Mouse (Mus musculus): ENCODE measurements around the gene Paxbp1. TPM values are rescaled to one million over a fixed set of nuclear protein-coding genes. Genes with fewer than 3 reads are reported as not detected.
"Not testable (repeated sequence)": the region's sequence is repeated elsewhere in the genome, so short reads cannot be mapped to it uniquely, and the experiment has no call there.

The Paxbp1 gene
- 36.8 and 36.9 TPM in 2 replicates for polyA plus RNA-seq (2015; fragmentation: Nextera tagmentation; extraction: Ambion mirVana)

DNA sequence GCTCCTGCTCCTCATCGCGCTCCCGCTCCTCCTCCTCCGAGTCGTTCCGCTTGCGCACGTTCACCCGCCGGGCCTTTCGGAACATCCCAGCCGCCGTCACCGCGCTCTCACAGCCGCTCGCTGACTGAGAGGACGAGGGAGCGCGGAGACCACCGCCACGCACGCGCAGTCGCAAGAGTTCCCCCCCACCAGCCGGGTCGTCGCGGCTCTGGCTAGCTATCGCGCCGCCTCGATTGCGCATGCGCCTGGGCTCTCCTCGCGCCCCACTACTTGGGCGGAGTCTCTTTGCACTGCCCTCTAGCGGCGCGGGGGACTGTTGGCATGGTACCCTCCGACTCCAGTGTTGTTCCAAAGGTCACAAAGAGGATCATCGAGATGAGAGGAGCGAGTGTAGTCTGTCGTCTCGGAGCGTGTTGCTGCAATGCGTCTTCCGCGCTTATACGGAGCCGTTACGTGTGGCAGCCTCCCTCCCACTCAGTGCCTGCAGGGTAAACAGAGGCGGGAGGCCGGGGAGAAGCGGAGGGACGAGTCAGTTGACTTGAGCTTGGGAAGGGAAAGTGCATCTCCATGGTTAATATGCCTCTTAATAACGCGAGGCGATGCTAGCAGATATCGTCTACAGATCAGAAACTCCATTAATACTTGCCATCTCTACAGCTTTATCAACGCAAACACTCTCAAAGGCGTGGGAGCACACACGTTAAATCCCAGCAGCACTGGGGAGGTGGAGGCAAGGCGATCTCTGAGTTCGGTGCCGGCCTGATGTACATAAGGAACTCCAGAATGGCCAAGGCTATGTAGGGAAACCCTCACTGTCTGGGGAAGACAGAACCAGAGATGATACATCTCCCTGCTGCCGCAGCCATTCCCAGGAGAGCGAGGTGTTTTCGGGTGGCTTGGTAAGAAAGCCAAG lies at the start of gene Paxbp1:
Paxbp1 (minus strand) TSS at position 274 of the 913 bp plus-strand sequence.
- Histone ChIP-seq H3K27me3 (no peaks in the 10 kb centered on the region), H3K4me3 (peak within 1 kb of the TSS; percentile 86), H3K4me2 (peak within 1 kb of the TSS; percentile 81), H3K9ac (peak within 1 kb of the TSS; percentile 94), H3K27ac (peak within 1 kb of the TSS; percentile 96), H3K36me3 (peaks cover 7% of the 10 kb centered on the region; the same call in 1 of the 2 replicates), H3K9me3 (replicated peaks) (no peaks in the 10 kb centered on the region), H3K4me1 (replicated peaks) (peaks cover 15% of the 10 kb centered on the region)
- peak; percentile 94 for ATAC-seq (replicated peaks; ENCODE audit: insufficient number of reproducible peaks, insufficient read depth, low FRiP score, low read depth)
- 1% methylated on average over 68 of the region's 70 CpGs for WGBS

DNA sequence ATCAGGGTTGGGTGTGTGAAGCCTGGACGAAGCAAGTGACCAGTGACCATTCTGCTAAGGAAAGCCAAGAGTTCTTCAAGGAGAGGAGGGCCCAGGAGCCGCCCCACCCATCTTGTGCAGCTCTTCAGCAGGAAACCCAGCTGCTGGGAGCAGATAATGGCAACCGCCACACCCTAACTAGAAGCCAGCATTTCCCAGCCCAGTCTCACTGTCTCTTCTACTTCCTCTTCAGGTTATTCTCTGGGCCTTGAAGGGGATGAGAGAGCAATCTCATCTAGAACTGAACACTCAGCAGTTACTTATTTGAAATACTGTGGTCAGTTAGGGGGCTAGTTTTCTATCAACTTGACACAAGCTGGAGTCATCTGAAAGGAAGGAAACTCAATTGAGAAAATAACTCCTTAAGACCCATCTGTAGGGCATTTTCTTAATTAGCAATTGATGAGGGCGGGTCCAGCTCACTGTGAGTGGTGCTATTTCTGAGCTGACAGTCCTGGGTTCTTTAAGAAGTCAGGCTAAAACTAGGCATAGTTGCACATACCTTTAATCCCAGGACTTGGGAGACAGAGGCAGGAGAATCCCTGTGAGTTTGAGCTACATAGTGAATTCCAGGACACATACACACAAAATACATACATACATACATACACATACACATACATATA lies 42.4 kb upstream of the Paxbp1 start:
- no peak for ATAC-seq (replicated peaks; ENCODE audit: insufficient number of reproducible peaks, insufficient read depth, low FRiP score, low read depth)

DNA sequence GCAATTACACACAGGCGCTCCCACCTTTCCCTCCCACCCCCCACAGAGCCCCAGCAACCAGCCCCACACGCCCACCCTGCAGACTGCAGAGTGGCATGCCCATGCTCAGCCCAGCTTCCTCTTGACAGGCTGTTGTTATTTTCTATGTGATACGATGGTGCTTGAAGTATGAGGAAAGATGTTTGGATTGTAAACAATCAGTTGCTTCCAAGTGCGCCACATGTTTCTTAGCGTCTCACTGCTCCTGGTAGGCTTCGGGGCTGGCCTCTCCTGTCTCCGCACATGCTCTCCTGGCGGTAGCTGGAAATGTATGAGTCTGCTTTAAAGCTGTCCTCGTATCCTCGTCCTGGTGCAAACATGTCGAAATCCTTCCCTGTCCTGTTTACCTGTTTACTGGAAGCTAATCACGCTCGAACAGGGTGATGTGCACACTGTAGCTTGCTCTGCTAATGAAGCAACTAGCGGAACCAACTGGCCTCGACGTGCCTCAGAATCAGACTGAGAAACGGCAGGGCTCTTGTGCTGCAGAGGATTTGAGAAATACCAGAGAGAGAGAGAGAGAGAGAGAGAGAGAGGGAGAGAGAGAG lies 41.0 kb upstream of the Paxbp1 start:
- Histone ChIP-seq H3K27ac (no peak overlapping the region), H3K36me3 (no peaks in the 10 kb centered on the region), H3K4me2 (no peak overlapping the region), H3K4me3 (no peak overlapping the region), H3K4me1 (replicated peaks) (no peaks in the 10 kb centered on the region), H3K9me3 (replicated peaks) (no peaks in the 10 kb centered on the region), H3K9ac (no peak overlapping the region), H3K27me3 (0 out of 2 replicates have a peak, but pooled peaks cover 5% of the 10 kb centered on the region)
- no peak for ATAC-seq (replicated peaks; ENCODE audit: insufficient number of reproducible peaks, insufficient read depth, low FRiP score, low read depth)
- 54% methylated on average over 17 of the region's 17 CpGs for WGBS

More for the DNA sequence above, 42.4 kb upstream of the Paxbp1 start:
- H3K4me2 ChIP-seq: no peak overlapping the region
- no peaks in the 10 kb centered on the region for H3K9me3 ChIP-seq (replicated peaks)
- H3K9ac ChIP-seq: no peak overlapping the region
- 48% methylated on average over 4 of the region's 4 CpGs for WGBS
- H3K36me3 ChIP-seq: no peaks in the 10 kb centered on the region
- no peak overlapping the region for H3K4me3 ChIP-seq
- 0 out of 2 replicates have a peak, but pooled peaks cover 5% of the 10 kb centered on the region for H3K27me3 ChIP-seq
- H3K4me1 ChIP-seq (replicated peaks): no peaks in the 10 kb centered on the region
- H3K27ac ChIP-seq: no peak overlapping the region

DNA sequence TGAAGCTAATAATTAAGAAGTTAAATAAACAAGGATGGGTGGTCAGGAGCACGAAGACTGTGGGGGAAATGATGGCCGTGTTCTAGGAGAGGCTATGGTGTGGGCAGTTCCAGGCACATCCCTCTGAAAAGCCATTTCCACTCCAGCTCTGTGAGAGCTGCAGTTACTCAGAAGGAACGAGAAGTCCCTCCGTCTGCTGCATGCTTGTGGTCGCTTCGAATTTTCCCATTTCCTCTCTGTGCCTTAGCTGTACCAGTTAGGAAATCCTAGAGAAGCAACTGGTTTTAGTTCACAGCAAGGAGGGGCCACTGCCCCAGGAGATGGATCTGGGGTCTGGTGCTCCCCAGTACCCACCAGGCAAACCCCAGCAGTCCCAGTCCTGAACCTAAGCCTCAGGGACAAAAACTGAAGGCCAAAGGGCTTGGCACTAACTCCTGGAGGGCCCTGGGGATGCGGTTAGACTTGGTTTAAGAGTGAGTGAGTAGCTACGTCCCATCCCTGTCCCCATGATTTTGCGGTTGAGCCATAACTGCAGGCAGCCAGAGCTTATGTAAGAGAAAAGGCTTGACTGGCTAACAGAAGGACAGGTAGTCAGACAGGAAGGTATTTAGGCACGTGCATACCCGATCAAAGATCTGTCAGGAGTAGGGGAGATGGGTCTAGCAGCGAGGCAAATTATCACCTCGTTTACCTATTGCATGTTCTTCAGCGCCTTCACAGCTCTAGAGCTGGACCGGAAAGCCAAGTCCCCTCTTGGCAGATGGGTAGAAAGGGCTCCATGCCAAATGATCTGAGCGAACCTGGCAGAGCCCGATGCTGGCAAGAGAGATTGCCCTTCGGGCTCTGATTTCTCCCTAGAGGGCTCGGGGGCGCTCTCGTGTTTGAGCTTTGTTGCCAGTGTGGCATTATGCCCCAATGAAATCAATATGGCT lies 40.2 kb upstream of the Paxbp1 start:
- 75% methylated on average over 21 of the region's 21 CpGs for WGBS
- 0 out of 2 replicates have a peak, but pooled peaks cover 5% of the 10 kb centered on the region for H3K27me3 ChIP-seq
- H3K9ac ChIP-seq: no peak overlapping the region
- no peaks in the 10 kb centered on the region for H3K36me3 ChIP-seq
- H3K4me2 ChIP-seq: no peak overlapping the region
- H3K27ac ChIP-seq: no peak overlapping the region
- no peaks in the 10 kb centered on the region for H3K4me1 ChIP-seq (replicated peaks)
- H3K4me3 ChIP-seq: no peak overlapping the region
- ATAC-seq (replicated peaks; ENCODE audit: insufficient number of reproducible peaks, insufficient read depth, low FRiP score, low read depth): no peak
- H3K9me3 ChIP-seq (replicated peaks): no peaks in the 10 kb centered on the region

DNA sequence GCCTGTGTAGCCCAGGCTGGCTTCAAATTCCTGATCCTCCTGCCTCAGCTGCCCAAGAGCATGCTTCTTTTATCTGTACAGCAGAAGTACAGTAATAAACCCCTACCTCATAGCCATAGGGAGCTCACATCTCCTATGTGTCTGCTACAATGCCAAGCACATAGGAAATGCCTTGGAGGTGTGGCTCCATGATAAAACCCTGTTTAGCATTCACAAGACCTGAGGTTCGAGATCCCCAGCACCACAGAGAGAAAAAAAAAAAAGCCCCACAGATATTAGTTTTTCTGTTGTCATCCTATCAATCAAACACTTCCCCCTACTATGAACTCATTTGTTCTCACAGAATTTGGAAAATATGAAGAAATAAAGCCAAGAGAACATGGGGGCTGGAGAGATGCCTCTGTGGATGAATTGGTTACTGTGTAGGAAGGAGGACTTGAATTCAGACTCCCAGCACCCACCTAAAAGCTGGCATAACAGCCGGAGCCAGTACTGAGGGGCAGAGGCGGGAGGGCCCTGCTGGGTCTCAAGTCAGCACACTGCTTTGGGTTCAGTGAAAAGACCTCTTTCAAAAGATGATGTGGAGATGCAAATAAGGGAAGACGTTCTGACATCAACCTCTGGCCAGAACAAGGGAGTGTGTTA lies 38.8 kb upstream of the Paxbp1 start:
- 0 out of 2 replicates have a peak, but pooled peaks cover 5% of the 10 kb centered on the region for H3K27me3 ChIP-seq
- no peak overlapping the region for H3K9ac ChIP-seq
- H3K36me3 ChIP-seq: no peaks in the 10 kb centered on the region
- H3K27ac ChIP-seq: no peak overlapping the region
- ATAC-seq (replicated peaks; ENCODE audit: insufficient number of reproducible peaks, insufficient read depth, low FRiP score, low read depth): no peak
- WGBS: 69% methylated on average over 4 of the region's 4 CpGs
- no peak overlapping the region for H3K4me2 ChIP-seq
- 0 out of 2 replicates have a peak, but pooled peaks cover 10% of the 10 kb centered on the region for H3K9me3 ChIP-seq (replicated peaks)
- H3K4me3 ChIP-seq: no peak overlapping the region
- H3K4me1 ChIP-seq (replicated peaks): no peaks in the 10 kb centered on the region

DNA sequence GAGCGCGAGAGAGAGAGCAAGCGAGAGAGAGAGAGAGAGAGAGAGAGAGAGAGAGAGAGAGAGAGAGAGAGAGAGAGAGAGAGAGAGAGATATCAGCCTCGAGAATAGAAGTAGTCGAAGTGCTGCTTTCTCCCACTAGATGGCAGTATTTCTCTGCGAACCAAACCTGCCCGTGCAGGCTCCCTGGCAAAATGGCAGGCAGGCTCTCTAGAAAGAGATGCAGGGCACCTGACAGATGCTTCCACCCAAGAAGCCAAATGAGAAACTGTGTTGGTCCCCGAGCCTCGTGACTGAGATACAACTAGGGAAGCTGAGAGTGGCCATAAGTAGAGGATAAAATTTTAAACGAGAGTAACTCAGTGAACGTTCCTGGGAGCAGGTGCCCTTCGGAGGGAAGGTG lies 37.2 kb upstream of the Paxbp1 start:
- WGBS: 18% methylated on average over 12 of the region's 12 CpGs
- Histone ChIP-seq H3K9me3 (replicated peaks) (0 out of 2 replicates have a peak, but pooled peaks cover 10% of the 10 kb centered on the region), H3K4me3 (no peak overlapping the region), H3K9ac (no peak overlapping the region), H3K4me1 (replicated peaks) (no peaks in the 10 kb centered on the region), H3K4me2 (no peak overlapping the region), H3K27me3 (0 out of 2 replicates have a peak, but pooled peaks cover 5% of the 10 kb centered on the region), H3K27ac (no peak overlapping the region), H3K36me3 (no peaks in the 10 kb centered on the region)
- ATAC-seq (replicated peaks; ENCODE audit: insufficient number of reproducible peaks, insufficient read depth, low FRiP score, low read depth): no peak

DNA sequence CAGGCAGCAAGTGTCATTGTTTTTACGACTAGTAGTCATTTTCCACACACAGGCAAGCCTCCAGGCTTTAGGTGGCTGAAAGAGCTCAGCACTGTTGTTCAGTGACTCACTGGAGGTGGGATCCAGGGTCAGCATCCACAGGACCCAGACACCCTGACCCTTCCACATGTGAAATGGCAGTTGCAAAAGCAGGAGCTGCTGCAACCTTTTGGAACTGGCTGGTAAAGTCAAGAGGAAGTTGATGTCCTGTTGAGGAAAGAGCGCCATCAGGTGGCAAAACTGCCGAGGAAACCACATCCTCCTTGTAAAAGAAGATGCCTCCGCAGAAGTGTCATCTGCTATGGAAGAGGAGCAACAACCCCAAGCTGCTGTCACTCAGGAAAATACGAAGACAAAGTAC lies 31.8 kb upstream of the Paxbp1 start:
- Histone ChIP-seq H3K27ac (no peak overlapping the region), H3K9me3 (replicated peaks) (0 out of 2 replicates have a peak, but pooled peaks cover 10% of the 10 kb centered on the region), H3K4me3 (no peak overlapping the region), H3K27me3 (no peaks in the 10 kb centered on the region), H3K4me1 (replicated peaks) (no peaks in the 10 kb centered on the region), H3K4me2 (no peak overlapping the region), H3K9ac (no peak overlapping the region), H3K36me3 (no peaks in the 10 kb centered on the region)
- whole genome bisulfite sequencing: 68% methylated on average over 5 of the region's 5 CpGs
- ATAC-seq (replicated peaks; ENCODE audit: insufficient number of reproducible peaks, insufficient read depth, low FRiP score, low read depth): no peak

DNA sequence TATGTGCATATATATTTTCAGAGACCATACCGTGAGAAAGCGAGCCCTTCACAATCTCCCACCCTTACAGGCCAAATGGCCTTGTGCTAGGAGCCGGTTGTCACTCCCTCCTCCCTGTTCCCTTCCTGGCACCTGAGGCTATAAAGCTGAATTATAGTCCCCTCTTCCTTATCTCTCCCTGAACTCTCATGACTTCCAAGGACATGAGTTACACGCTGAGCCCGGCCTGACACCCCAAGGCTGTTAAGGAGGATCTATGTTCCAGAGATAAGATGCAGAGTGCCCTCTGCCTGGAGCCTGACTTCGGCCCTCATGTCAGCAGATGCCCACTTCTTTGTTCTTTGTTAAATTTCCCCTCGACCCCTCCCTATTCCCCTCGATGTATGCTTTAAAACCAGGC lies 31.1 kb upstream of the Paxbp1 start:
- H3K4me3 ChIP-seq; H3K4me1 ChIP-seq (replicated peaks); H3K27ac ChIP-seq; H3K36me3 ChIP-seq; ATAC-seq (replicated peaks; ENCODE audit: insufficient number of reproducible peaks, insufficient read depth, low FRiP score, low read depth); H3K27me3 ChIP-seq; H3K4me2 ChIP-seq; H3K9me3 ChIP-seq (replicated peaks); H3K9ac ChIP-seq: not testable (repeated sequence)
- 79% methylated on average over 8 of the region's 8 CpGs for WGBS

DNA sequence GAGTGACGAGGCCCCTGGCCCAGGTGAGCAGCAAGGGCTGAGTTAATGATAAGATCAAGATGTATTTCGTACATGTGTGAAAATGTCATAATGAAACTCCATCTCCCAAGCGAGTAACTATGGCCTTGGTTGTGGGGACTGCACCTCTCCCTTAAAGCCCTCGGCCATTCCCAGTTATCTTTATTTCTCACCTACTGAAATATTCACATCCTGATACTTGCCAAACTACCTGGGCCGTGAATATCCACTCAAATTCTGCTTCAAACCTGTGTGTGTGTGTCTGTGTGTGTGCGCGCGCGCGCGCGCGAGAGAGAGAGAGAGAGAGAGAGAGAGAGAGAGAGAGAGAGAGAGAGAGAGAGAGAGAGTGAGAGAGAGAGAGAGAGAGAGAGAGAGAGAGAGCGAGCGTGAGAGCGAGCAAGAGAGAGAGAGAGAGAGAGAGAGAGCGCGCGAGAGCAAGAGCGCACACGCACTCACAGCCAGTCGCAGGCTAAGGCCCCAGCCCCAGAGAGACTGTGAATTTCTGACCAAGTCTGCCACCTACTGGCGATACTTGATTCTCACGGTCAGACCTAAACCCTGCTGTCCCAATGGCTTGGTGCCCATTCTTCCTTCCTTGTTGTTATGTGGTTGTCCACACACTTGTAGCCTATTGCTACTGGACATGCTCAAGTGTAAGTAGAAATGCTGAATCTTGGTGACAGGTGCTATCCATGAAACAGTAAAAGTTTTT lies 29.0 kb upstream of the Paxbp1 start:
- Histone ChIP-seq H3K36me3 (no peaks in the 10 kb centered on the region), H3K4me3 (no peak overlapping the region), H3K4me1 (replicated peaks) (0 out of 2 replicates have a peak, but pooled peaks cover 4% of the 10 kb centered on the region), H3K4me2 (peak overlapping the region; percentile 29), H3K9ac (no peak overlapping the region), H3K27ac (no peak overlapping the region), H3K9me3 (replicated peaks) (0 out of 2 replicates have a peak, but pooled peaks cover under 1% of the 10 kb centered on the region), H3K27me3 (no peaks in the 10 kb centered on the region)
- ATAC-seq (replicated peaks; ENCODE audit: insufficient number of reproducible peaks, insufficient read depth, low FRiP score, low read depth): peak; percentile 91
- WGBS: 36% methylated on average over 24 of the region's 24 CpGs

Measured in heart, embryonic 15.5 days (tissue).